Mouse (Mus musculus) myocyte (in vitro differentiated cells): ENCODE data around the gene Cdr2l. TPM values are rescaled to one million over a fixed set of nuclear protein-coding genes. Genes with fewer than 3 reads are reported as not detected.

Experiments
- H3K27me3 ChIP-seq: one replicate; pipeline ENCODE4 v1.6.1; 2011; ENCODE audit not compliant: control insufficient read depth, insufficient read depth, insufficient read length
- H3K36me3 ChIP-seq: one replicate; pipeline ENCODE4 v1.6.1; 2011; ENCODE audit not compliant: control insufficient read depth, insufficient read depth
- H3K4me2 ChIP-seq: one replicate; pipeline ENCODE4 v1.6.1; 2011; ENCODE audit warnings: low read depth, control low read depth
- H3K4me3 ChIP-seq: one replicate; pipeline ENCODE4 v1.5.1; 2011; ENCODE audit warnings: mild to moderate bottlenecking, control low read depth, moderate library complexity
- H3K79me2 ChIP-seq: one replicate; pipeline ENCODE4 v1.6.1; 2011; ENCODE audit not compliant: control insufficient read depth, insufficient read depth
- H3ac ChIP-seq: one replicate; pipeline ENCODE4 v1.6.1; 2011; ENCODE audit not compliant: control insufficient read depth, insufficient read length
- CEBPB ChIP-seq: IDR thresholded peaks from 2 replicates; pipeline ENCODE4 v1.6.1; 2011; ENCODE audit warnings: mild to moderate bottlenecking, moderate library complexity; ENCODE audit not compliant: poor library complexity, insufficient read depth, severe bottlenecking
- E2F4 ChIP-seq: IDR thresholded peaks from one replicate; pipeline ENCODE4 v1.6.1; 2011; ENCODE audit warnings: mild to moderate bottlenecking, control low read depth, moderate library complexity; ENCODE audit not compliant: insufficient read depth
- MAX ChIP-seq: IDR thresholded peaks from one replicate; pipeline ENCODE4 v1.6.1; 2011; ENCODE audit warnings: low read depth, mild to moderate bottlenecking, control low read depth
- MYOD1 ChIP-seq, 3 experiments: IDR thresholded peaks; one replicate each; pipeline ENCODE4 v1.6.1; 2011; ENCODE audit warnings: control low read depth in 2 of 3, low read depth in 2 of 3, mild to moderate bottlenecking in 2 of 3, moderate library complexity in 1 of 3; ENCODE audit not compliant: insufficient read length in 2 of 3, control insufficient read depth in 1 of 3
- MYOG ChIP-seq, 3 experiments: IDR thresholded peaks; one replicate each; pipeline ENCODE4 v1.6.1; 2011; ENCODE audit warnings: control low read depth in 2 of 3, low read depth in 2 of 3, mild to moderate bottlenecking in 2 of 3; ENCODE audit not compliant: insufficient read length in 2 of 3, control insufficient read depth in 1 of 3, insufficient read depth in 1 of 3
- POLR2A ChIP-seq: IDR thresholded peaks from one replicate; pipeline ENCODE4 v1.6.1; 2011; ENCODE audit warnings: low read depth, mild to moderate bottlenecking, control low read depth, moderate library complexity; ENCODE audit not compliant: insufficient read length
- POLR2AphosphoS2 ChIP-seq: IDR thresholded peaks from one replicate; pipeline ENCODE4 v1.6.1; 2011; ENCODE audit warnings: low read depth, control low read depth; ENCODE audit not compliant: insufficient read length
- REST ChIP-seq: IDR thresholded peaks from one replicate; pipeline ENCODE4 v1.6.1; 2011; ENCODE audit warnings: mild to moderate bottlenecking, control low read depth, moderate library complexity; ENCODE audit not compliant: insufficient read depth, insufficient read length
- SRF ChIP-seq: IDR thresholded peaks from one replicate; pipeline ENCODE4 v1.6.1; 2011; ENCODE audit warnings: low read depth; ENCODE audit not compliant: control insufficient read depth, insufficient read length
- TCF12 ChIP-seq: IDR thresholded peaks from one replicate; pipeline ENCODE4 v1.6.1; 2011; ENCODE audit warnings: mild to moderate bottlenecking, control low read depth; ENCODE audit not compliant: poor library complexity, insufficient read depth, severe bottlenecking
- TCF3 ChIP-seq: IDR thresholded peaks from one replicate; pipeline ENCODE4 v1.6.1; 2011; ENCODE audit warnings: low read depth, control low read depth; ENCODE audit not compliant: insufficient read length
- USF1 ChIP-seq: IDR thresholded peaks from one replicate; pipeline ENCODE4 v1.6.1; 2011; ENCODE audit warnings: low read depth, mild to moderate bottlenecking, control low read depth, moderate library complexity
- polyA plus RNA-seq: library from polyadenylated mRNA; unstranded; fragments of >200 nt; fragmentation: generic; extraction: Trizol; gene quantifications from one replicate; pipeline ENCODE4 v1.2.1, GENCODE M21; 2012; ENCODE audit warnings: missing spikeins

The Cdr2l gene
- polyA plus RNA-seq, 1 experiment, result 52.8 TPM

- Histone ChIP-seq H3K4me3 (no peak overlapping the region), H3K27me3 (no peaks in the 10 kb centered on the region), H3K79me2 (no peaks in the 10 kb centered on the region), H3K36me3 (peaks cover 18% of the 10 kb centered on the region), H3ac (no peak overlapping the region), H3K4me2 (peak overlapping the region; percentile 26)
- TF ChIP-seq MYOD1 (IDR thresholded peaks at IDR 0.05; ENCODE audit: control insufficient read depth in 1 of 3, insufficient read length in 2 of 3, low read depth in 2 of 3) (peak in 1 of 3 experiments; percentile 10), SRF (no peak)
Measured at GRCm38 (mm10) chr11:115427482-115428331, 46.0 kb downstream of the Cdr2l start.

GRCm38 (mm10) chr11:115429307-115429706 is 47.6 kb downstream of the Cdr2l start:
- no peaks in the 10 kb centered on the region for H3K79me2 ChIP-seq
- peaks cover 18% of the 10 kb centered on the region for H3K36me3 ChIP-seq
- no peak overlapping the region for H3K4me2 ChIP-seq
- no peaks in the 10 kb centered on the region for H3K27me3 ChIP-seq
- H3ac ChIP-seq, result no peak overlapping the region
- TF ChIP-seq CEBPB (no peak), POLR2A (no peak), MYOD1 (IDR thresholded peaks at IDR 0.05; ENCODE audit: control insufficient read depth in 1 of 3, insufficient read length in 2 of 3, low read depth in 2 of 3) (no peak), POLR2AphosphoS2 (no peak), TCF12 (no peak), SRF (no peak), MYOG (IDR thresholded peaks at IDR 0.05; ENCODE audit: control insufficient read depth in 1 of 3, insufficient read depth in 1 of 3, insufficient read length in 2 of 3, low read depth in 2 of 3) (no peak), E2F4 (no peak), USF1 (no peak), TCF3 (no peak)
- H3K4me3 ChIP-seq, result no peak overlapping the region

GRCm38 (mm10) chr11:115430561-115430960 is 48.8 kb downstream of the Cdr2l start:
- no peaks in the 10 kb centered on the region for H3K79me2 ChIP-seq
- H3K36me3 ChIP-seq, result peaks cover 18% of the 10 kb centered on the region
- no peak overlapping the region for H3K4me2 ChIP-seq
- TF ChIP-seq MYOD1 (IDR thresholded peaks at IDR 0.05; ENCODE audit: control insufficient read depth in 1 of 3, insufficient read length in 2 of 3, low read depth in 2 of 3) (peak in 2 of 3 experiments; percentile 87 to 93), MAX (no peak)
- H3ac ChIP-seq, result no peak overlapping the region
- no peaks in the 10 kb centered on the region for H3K27me3 ChIP-seq
- no peak overlapping the region for H3K4me3 ChIP-seq

GRCm38 (mm10) chr11:115432814-115433213 is 51.1 kb downstream of the Cdr2l start:
- Histone ChIP-seq H3K4me3 (no peak overlapping the region), H3K36me3 (peaks cover 11% of the 10 kb centered on the region), H3K4me2 (no peak overlapping the region), H3K27me3 (no peaks in the 10 kb centered on the region), H3K79me2 (no peaks in the 10 kb centered on the region), H3ac (no peak overlapping the region)
- TF ChIP-seq SRF (no peak), POLR2AphosphoS2 (peak; percentile 41)

GRCm38 (mm10) chr11:115433342-115433741 is 51.6 kb downstream of the Cdr2l start:
- no peaks in the 10 kb centered on the region for H3K27me3 ChIP-seq
- peaks cover 11% of the 10 kb centered on the region for H3K36me3 ChIP-seq
- H3K4me2 ChIP-seq, result no peak overlapping the region

GRCm38 (mm10) chr11:115435596-115436337 is 54.1 kb downstream of the Cdr2l start:
- H3K4me3 ChIP-seq, result no peak overlapping the region
- H3K36me3 ChIP-seq, result peaks cover 4% of the 10 kb centered on the region
- TF ChIP-seq CEBPB (no peak), MYOD1 (IDR thresholded peaks at IDR 0.05; ENCODE audit: control insufficient read depth in 1 of 3, insufficient read length in 2 of 3, low read depth in 2 of 3) (no peak), USF1 (no peak), POLR2AphosphoS2 (no peak), TCF12 (no peak), POLR2A (no peak), MAX (no peak), SRF (no peak), MYOG (IDR thresholded peaks at IDR 0.05; ENCODE audit: control insufficient read depth in 1 of 3, insufficient read depth in 1 of 3, insufficient read length in 2 of 3, low read depth in 2 of 3) (no peak), E2F4 (no peak), TCF3 (no peak), REST (no peak)
- H3ac ChIP-seq, result no peak overlapping the region
- H3K79me2 ChIP-seq, result no peaks in the 10 kb centered on the region
- no peak overlapping the region for H3K4me2 ChIP-seq
- no peaks in the 10 kb centered on the region for H3K27me3 ChIP-seq

More at GRCm38 (mm10) chr11:115433342-115433741, 51.6 kb downstream of the Cdr2l start:
- TF ChIP-seq CEBPB (no peak), POLR2AphosphoS2 (peak; percentile 33)
- no peak overlapping the region for H3ac ChIP-seq
- H3K4me3 ChIP-seq, result no peak overlapping the region
- H3K79me2 ChIP-seq, result no peaks in the 10 kb centered on the region
